In the genomic region with DNA sequence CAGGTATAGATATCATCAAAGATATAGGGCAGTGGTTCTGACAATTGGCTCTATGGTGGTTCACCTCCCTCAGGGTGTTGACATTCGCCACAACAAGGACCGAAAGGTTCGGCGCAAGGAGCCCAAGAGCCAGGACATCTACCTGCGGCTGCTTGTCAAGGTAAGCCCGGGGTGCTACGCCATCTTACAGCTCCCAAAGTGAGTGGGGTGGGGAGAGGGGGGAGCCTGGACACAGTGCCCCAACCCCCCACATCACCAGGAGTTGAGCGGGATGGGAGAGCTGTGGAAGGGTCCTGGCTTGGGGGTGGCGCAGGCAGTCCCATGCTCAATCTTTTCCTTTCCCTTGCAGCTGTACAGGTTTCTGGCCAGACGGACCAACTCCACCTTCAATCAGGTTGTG, we compare ENCODE assay signal across 9 mouse cellular contexts. TPM values are rescaled to one million over a fixed set of nuclear protein-coding genes. Genes with fewer than 3 reads are reported as not detected.
DNase-seq lines count a peak whose midpoint lies in the region; ATAC-seq and TF ChIP-seq lines count a peak whose summit lies in the region.
"Had no signal": no experiment of that assay in that cellular context is flagged by ENCODE, and none has a peak within 500 bp of the region (broad histone marks: within the 10 kb centered on the region; RNA-seq: fewer than 3 reads in every experiment).

No protein-coding gene starts in this region.

- H3K27ac ChIP-seq in liver, adult 2 months (replicated peaks; ENCODE audit: insufficient read depth, low read depth, low read length), result no peak overlapping the region
- no peak overlapping the region for H3K27ac ChIP-seq in embryonic fibroblast, embryonic 13.5 days (ENCODE audit: insufficient read depth, low read length)
- peak overlapping the region; percentile 79; the same call in 1 of the 2 replicates for H3K27ac ChIP-seq in intestine, postnatal 0 days (ENCODE audit: low read depth, low read length)
- H3K27ac ChIP-seq in neural tube, embryonic 14.5 days (ENCODE audit: low read depth, low read length), result no peak overlapping the region

- H3K27me3 ChIP-seq in liver, adult 2 months (ENCODE audit: control insufficient read depth, insufficient read depth, low read length), result no peaks in the 10 kb centered on the region
- H3K27me3 ChIP-seq in intestine, postnatal 0 days (replicated peaks; ENCODE audit: control insufficient read depth, insufficient read depth, low read length), result no peaks in the 10 kb centered on the region
- no peaks in the 10 kb centered on the region; the same call in 1 of the 2 replicates for H3K27me3 ChIP-seq in neural tube, embryonic 14.5 days (ENCODE audit: control insufficient read depth, insufficient read depth, low read length)

- peak overlapping the region; percentile 78 for H3K4me2 ChIP-seq in intestine, postnatal 0 days (replicated peaks; ENCODE audit: low read depth)
- H3K4me2 ChIP-seq in neural tube, embryonic 14.5 days (ENCODE audit: low read depth, low read length), result peak overlapping the region; percentile 60

- peaks cover 20% of the 10 kb centered on the region for H3K4me1 ChIP-seq in liver, adult 2 months (ENCODE audit: control insufficient read depth, insufficient read depth, low read length)
- H3K4me1 ChIP-seq in embryonic fibroblast, embryonic 13.5 days (ENCODE audit: control insufficient read depth, insufficient read depth, low read length), result peaks cover 3% of the 10 kb centered on the region; the same call in 1 of the 2 replicates
- H3K4me1 ChIP-seq in intestine, postnatal 0 days (replicated peaks; ENCODE audit: control insufficient read depth, insufficient read depth, low read length), result peaks cover 19% of the 10 kb centered on the region; the same call in 1 of the 2 replicates
- H3K4me1 ChIP-seq in neural tube, embryonic 14.5 days (ENCODE audit: control insufficient read depth, insufficient read depth, low read length), result peaks cover 34% of the 10 kb centered on the region

- intact Hi-C loops in left cerebral cortex, postnatal 14 days (cut with DNase I), result no loop called here

- no peaks in the 10 kb centered on the region for H3K9me3 ChIP-seq in intestine, postnatal 0 days (ENCODE audit: control insufficient read depth)
- no peaks in the 10 kb centered on the region for H3K9me3 ChIP-seq in neural tube, embryonic 14.5 days (ENCODE audit: control insufficient read depth, low read length)

- 84% methylated on average over 10 of the region's 10 CpGs for WGBS in liver, adult 2 months
- WGBS in intestine, postnatal 0 days, result 62% methylated on average over 10 of the region's 10 CpGs
- 83% methylated on average over 10 of the region's 10 CpGs for WGBS in neural tube, embryonic 14.5 days

- ATAC-seq in intestine, postnatal 0 days, result no peak
- no peak for ATAC-seq in neural tube, embryonic 14.5 days (ENCODE audit: low read depth)

- H3K4me3 ChIP-seq in liver, adult 2 months (ENCODE audit: insufficient read depth, low read depth, low read length), result no peak overlapping the region
- H3K4me3 ChIP-seq in embryonic fibroblast, embryonic 13.5 days (ENCODE audit: insufficient read depth, low read length), result peak overlapping the region; percentile 90
- peak overlapping the region; percentile 67 for H3K4me3 ChIP-seq in intestine, postnatal 0 days (ENCODE audit: low read depth, low read length)
- H3K4me3 ChIP-seq in neural tube, embryonic 14.5 days (ENCODE audit: low read depth, low read length), result peak overlapping the region; percentile 58; the same call in 1 of the 2 replicates

- H3K36me3 ChIP-seq in liver, adult 2 months (ENCODE audit: control insufficient read depth, insufficient read depth, low read length), result peaks cover 7% of the 10 kb centered on the region
- peaks cover 35% of the 10 kb centered on the region for H3K36me3 ChIP-seq in intestine, postnatal 0 days (ENCODE audit: control insufficient read depth, insufficient read depth)
- peaks cover 25% of the 10 kb centered on the region for H3K36me3 ChIP-seq in neural tube, embryonic 14.5 days (ENCODE audit: control insufficient read depth, insufficient read depth, low read length)

- peak overlapping the region; percentile 30 for H3K9ac ChIP-seq in liver, adult 2 months (ENCODE audit: low read depth, low read length)
- H3K9ac ChIP-seq in intestine, postnatal 0 days (ENCODE audit: low read depth, low read length), result peak overlapping the region; percentile 79
- peak overlapping the region; percentile 66 for H3K9ac ChIP-seq in neural tube, embryonic 14.5 days (replicated peaks; ENCODE audit: low read depth, low read length)

- TF ChIP-seq CTCF in liver, adult 2 months (IDR thresholded peaks at IDR 0.05; ENCODE audit: low read depth, low read length), result no peak
- no peak for TF ChIP-seq CTCF in embryonic fibroblast, embryonic 13.5 days (IDR thresholded peaks at IDR 0.05; ENCODE audit: borderline replicate concordance, insufficient read depth, low read length)
- no peak for TF ChIP-seq CTCF in intestine, postnatal 0 days (IDR thresholded peaks at IDR 0.05; ENCODE audit: low read depth)

- no peak for TF ChIP-seq POLR2A in liver, adult 2 months (IDR thresholded peaks at IDR 0.05; ENCODE audit: extremely low read depth, insufficient read depth, low read length)
- TF ChIP-seq POLR2A in embryonic fibroblast, embryonic 13.5 days (IDR thresholded peaks at IDR 0.05; ENCODE audit: low read depth, low read length), result no peak

- H3K79me2 ChIP-seq in liver, adult 2 months (ENCODE audit: control insufficient read depth, insufficient read depth, low read length), result peaks cover 5% of the 10 kb centered on the region; the same call in 1 of the 2 replicates

- no peak for DNase-seq in liver, adult 2 months (ENCODE audit: extremely low read depth, low read depth, low spot score)
- no peak for DNase-seq in liver
- DNase-seq in left cerebral cortex, postnatal 14 days (ENCODE audit: low spot score in 2 of 2), result no peak
- DNase-seq in lung, postnatal 4 days, result no peak
- no peak for DNase-seq in kidney, adult 9 months

RNA-seq across cellular contexts. Expression of a gene that starts 1.4 kb away (rescaled TPM):
- 13.4 and 15.2 TPM in 2 replicates for total RNA-seq in liver, adult 2 months (2014; rRNA removed)
- polyA plus RNA-seq in liver, adult 2 months (2012; rRNA removed), result 62.9 and 80.1 TPM in 2 replicates
- polyA plus RNA-seq in embryonic fibroblast, embryonic 13.5 days (2011; ENCODE audit: insufficient read length, low read depth, missing spikeins), result 19.0 and 19.1 TPM in 2 replicates
- 55.1 and 55.9 TPM in 2 replicates for polyA plus RNA-seq in intestine, postnatal 0 days (2015; fragmentation: Nextera tagmentation; extraction: Ambion mirVana)
- 15.6 and 19.1 TPM in 2 replicates for polyA plus RNA-seq in neural tube, embryonic 14.5 days (2014; fragmentation: Nextera tagmentation; extraction: Ambion mirVana)
- 10 to 100 TPM; 28.8 to 32.7 TPM for total RNA-seq in left cerebral cortex, postnatal 14 days (2021)

RNA-seq across cellular contexts. Expression of a gene that starts 1.8 kb away (rescaled TPM):
- 0.18 TPM in 1 of 2 replicates, not detected in the other for total RNA-seq in liver, adult 2 months (2014; rRNA removed)
- polyA plus RNA-seq in liver, adult 2 months (2012; rRNA removed), result 0.05 and 0.10 TPM in 2 replicates
- polyA plus RNA-seq in embryonic fibroblast, embryonic 13.5 days (2011; ENCODE audit: insufficient read length, low read depth, missing spikeins), result not detected in 2 replicates
- 16.6 and 16.7 TPM in 2 replicates for polyA plus RNA-seq in intestine, postnatal 0 days (2015; fragmentation: Nextera tagmentation; extraction: Ambion mirVana)
- polyA plus RNA-seq in neural tube, embryonic 14.5 days (2014; fragmentation: Nextera tagmentation; extraction: Ambion mirVana), result 0.17 and 0.24 TPM in 2 replicates
- total RNA-seq in left cerebral cortex, postnatal 14 days (2021), result under 1 TPM; 0.24 to 0.34 TPM

RNA-seq across cellular contexts. Expression of a gene that starts 3.9 kb away (rescaled TPM):
- total RNA-seq in liver, adult 2 months (2014; rRNA removed), result 436 and 542 TPM in 2 replicates
- 366 and 534 TPM in 2 replicates for polyA plus RNA-seq in liver, adult 2 months (2012; rRNA removed)
- 1,118 and 1,143 TPM in 2 replicates for polyA plus RNA-seq in embryonic fibroblast, embryonic 13.5 days (2011; ENCODE audit: insufficient read length, low read depth, missing spikeins)
- polyA plus RNA-seq in intestine, postnatal 0 days (2015; fragmentation: Nextera tagmentation; extraction: Ambion mirVana), result 708 and 740 TPM in 2 replicates
- polyA plus RNA-seq in neural tube, embryonic 14.5 days (2014; fragmentation: Nextera tagmentation; extraction: Ambion mirVana), result 603 and 609 TPM in 2 replicates
- 100 to 1,000 TPM; 369 to 389 TPM for total RNA-seq in left cerebral cortex, postnatal 14 days (2021)

RNA-seq across cellular contexts. Expression of a gene that starts 6.4 kb away (rescaled TPM):
- total RNA-seq in liver, adult 2 months (2014; rRNA removed), result not detected in 2 replicates
- polyA plus RNA-seq in liver, adult 2 months (2012; rRNA removed), result not detected in 2 replicates
- not detected in 2 replicates for polyA plus RNA-seq in embryonic fibroblast, embryonic 13.5 days (2011; ENCODE audit: insufficient read length, low read depth, missing spikeins)
- 0.17 and 0.22 TPM in 2 replicates for polyA plus RNA-seq in intestine, postnatal 0 days (2015; fragmentation: Nextera tagmentation; extraction: Ambion mirVana)
- not detected in 2 replicates for polyA plus RNA-seq in neural tube, embryonic 14.5 days (2014; fragmentation: Nextera tagmentation; extraction: Ambion mirVana)
- not detected for total RNA-seq in left cerebral cortex, postnatal 14 days (2021)
- total RNA-seq: layer of hippocampus, adult 8-10 months had no signal

RNA-seq across cellular contexts. Expression of a gene that starts 14.3 kb away (rescaled TPM):
- 93.0 and 110 TPM in 2 replicates for total RNA-seq in liver, adult 2 months (2014; rRNA removed)
- polyA plus RNA-seq in liver, adult 2 months (2012; rRNA removed), result 8.6 and 17.0 TPM in 2 replicates
- polyA plus RNA-seq in embryonic fibroblast, embryonic 13.5 days (2011; ENCODE audit: insufficient read length, low read depth, missing spikeins), result 15.9 and 17.0 TPM in 2 replicates
- 6.9 and 8.6 TPM in 2 replicates for polyA plus RNA-seq in intestine, postnatal 0 days (2015; fragmentation: Nextera tagmentation; extraction: Ambion mirVana)
- 2.5 and 2.6 TPM in 2 replicates for polyA plus RNA-seq in neural tube, embryonic 14.5 days (2014; fragmentation: Nextera tagmentation; extraction: Ambion mirVana)
- total RNA-seq in left cerebral cortex, postnatal 14 days (2021), result 10 to 100 TPM; 68.7 to 83.5 TPM

Comparison
In these comparisons a context has a peak if more than half of its experiments do, and no peak if none do; other contexts are left out.
1. RNA of a gene that starts 1.8 kb away (polyA plus RNA-seq): 16.6 to 16.7 TPM in intestine, postnatal 0 days; 0.17 to 0.24 TPM in neural tube, embryonic 14.5 days, 0.05 to 0.10 TPM in liver, adult 2 months and not detected in embryonic fibroblast, embryonic 13.5 days; every median in the first group is over 10 times any median in the second.
2. Peak in every context shown above with its lines, with median percentiles within 50 percentile points of each other: H3K9ac ChIP-seq.